Mouse (Mus musculus) thymus, adult 2 months (tissue): ENCODE measurements around the gene Tom1l2. TPM values are rescaled to one million over a fixed set of nuclear protein-coding genes. Genes with fewer than 3 reads are reported as not detected.
A peak's percentile ranks its signal among the peaks of the same experiment; 100 is the strongest.

ENCODE experiments used
- DNase-seq: peaks from one replicate; pipeline ENCODE4 v3.0.0; 2021
- H3K27ac ChIP-seq: fragments of 200-500 bp; 2 replicates; pipeline ENCODE4 v1.5.1; 2012; ENCODE audit warnings: low read length, control low read depth; ENCODE audit not compliant: control insufficient read depth, insufficient read depth
- H3K27me3 ChIP-seq: fragments of 200-500 bp; 2 replicates; pipeline ENCODE4 v1.6.1; 2012; ENCODE audit warnings: mild to moderate bottlenecking, low read length, moderate library complexity, mixed read lengths; ENCODE audit not compliant: control insufficient read depth, insufficient read depth
- H3K36me3 ChIP-seq: fragments of 200-500 bp; 2 replicates; pipeline ENCODE4 v1.6.1; 2012; ENCODE audit warnings: mild to moderate bottlenecking, low read length, moderate library complexity; ENCODE audit not compliant: control insufficient read depth, insufficient read depth
- H3K4me1 ChIP-seq: fragments of 200-500 bp; replicated peaks from 2 replicates; pipeline ENCODE4 v1.6.1; 2012; ENCODE audit warnings: low read length; ENCODE audit not compliant: control insufficient read depth, insufficient read depth
- H3K4me3 ChIP-seq: fragments of 200-500 bp; 2 replicates; pipeline ENCODE4 v1.5.1; 2012; ENCODE audit warnings: mild to moderate bottlenecking, low read length, control low read depth, moderate library complexity; ENCODE audit not compliant: control insufficient read depth, insufficient read depth
- CTCF ChIP-seq: fragments of 200-500 bp; IDR thresholded peaks from 2 replicates; pipeline ENCODE4 v1.5.1; 2012; ENCODE audit warnings: mild to moderate bottlenecking, control low read depth, low read length, moderate library complexity, borderline replicate concordance; ENCODE audit not compliant: control insufficient read depth, poor library complexity, insufficient read depth; ENCODE audit errors: extremely low read depth
- POLR2A ChIP-seq: fragments of 200-500 bp; IDR thresholded peaks from 2 replicates; pipeline ENCODE4 v1.6.1; 2012; ENCODE audit warnings: mild to moderate bottlenecking, low read length, control low read depth, moderate library complexity; ENCODE audit not compliant: control insufficient read depth, poor library complexity, insufficient read depth; ENCODE audit errors: extremely low read depth
- WGBS: fragments of 180-500 bp; shearing (Covaris S2); methylation state at CpG from one replicate; pipeline ENCODE4 v1.1.7; 2018; 5-methylcytosine and 5-hydroxymethylcytosine counted together
- polyA plus RNA-seq: library from polyadenylated mRNA; depleted of rRNA; stranded (reverse); fragments of >200 nt; gene quantifications from 2 replicates; pipeline ENCODE4 v1.2.3, GENCODE M21; 2012

Gene Tom1l2
- polyA plus RNA-seq, 1 experiment = 99.5 TPM

- WGBS = 65% methylated on average over 16 of the region's 16 CpGs
- Histone ChIP-seq H3K27ac (0 out of 2 replicates have a peak overlapping the region, but pooled peaks have one; percentile 40), H3K27me3 (no peaks in the 10 kb centered on the region), H3K4me1 (no peaks in the 10 kb centered on the region), H3K4me3 (no peak overlapping the region), H3K36me3 (no peaks in the 10 kb centered on the region)
- DNase-seq = no peak
- no peak for TF ChIP-seq CTCF
- TF ChIP-seq POLR2A = no peak
Measured at GRCm38 (mm10) chr11:60366239-60367019, 13.7 kb upstream of the Tom1l2 start.

- DNase-seq = no peak
- Histone ChIP-seq H3K4me1 (no peaks in the 10 kb centered on the region), H3K27me3 (no peaks in the 10 kb centered on the region), H3K36me3 (no peaks in the 10 kb centered on the region), H3K4me3 (no peak overlapping the region), H3K27ac (no peak overlapping the region)
- no peak for TF ChIP-seq CTCF
- TF ChIP-seq POLR2A = no peak
- WGBS = 79% methylated on average over 5 of the region's 5 CpGs
Measured at GRCm38 (mm10) chr11:60360631-60361201, 8.0 kb upstream of the Tom1l2 start.

GRCm38 (mm10) chr11:60359936-60360335 is 7.2 kb upstream of the Tom1l2 start:
- TF ChIP-seq POLR2A = no peak
- no peak for TF ChIP-seq CTCF
- Histone ChIP-seq H3K27ac (no peak overlapping the region), H3K4me1 (no peaks in the 10 kb centered on the region), H3K27me3 (no peaks in the 10 kb centered on the region), H3K36me3 (no peaks in the 10 kb centered on the region), H3K4me3 (no peak overlapping the region)
- 100% methylated on average over 1 of the region's 1 CpGs for WGBS
- DNase-seq = no peak

GRCm38 (mm10) chr11:60359138-60359537 is 6.4 kb upstream of the Tom1l2 start:
- no peak overlapping the region for H3K27ac ChIP-seq

GRCm38 (mm10) chr11:60358548-60358947 is 5.8 kb upstream of the Tom1l2 start:
- Histone ChIP-seq H3K36me3 (no peaks in the 10 kb centered on the region), H3K27ac (no peak overlapping the region), H3K4me1 (no peaks in the 10 kb centered on the region), H3K4me3 (no peak overlapping the region), H3K27me3 (no peaks in the 10 kb centered on the region)
- TF ChIP-seq CTCF = no peak
- TF ChIP-seq POLR2A = no peak
- DNase-seq = no peak
- 78% methylated on average over 7 of the region's 7 CpGs for WGBS

More at GRCm38 (mm10) chr11:60359138-60359537, 6.4 kb upstream of the Tom1l2 start:
- no peaks in the 10 kb centered on the region for H3K27me3 ChIP-seq
- no peak overlapping the region for H3K4me3 ChIP-seq
- DNase-seq = no peak
- no peak for TF ChIP-seq POLR2A
- no peak for TF ChIP-seq CTCF
- H3K4me1 ChIP-seq = no peaks in the 10 kb centered on the region
- H3K36me3 ChIP-seq = no peaks in the 10 kb centered on the region
- WGBS = 69% methylated on average over 5 of the region's 5 CpGs

- WGBS = 78% methylated on average over 1 of the region's 1 CpGs
- DNase-seq = no peak
- Histone ChIP-seq H3K27me3 (no peaks in the 10 kb centered on the region), H3K4me1 (peaks cover 4% of the 10 kb centered on the region), H3K27ac (no peak overlapping the region), H3K36me3 (no peaks in the 10 kb centered on the region), H3K4me3 (no peak overlapping the region)
- TF ChIP-seq POLR2A = no peak
- no peak for TF ChIP-seq CTCF
Measured at GRCm38 (mm10) chr11:60357116-60357515, 4.4 kb upstream of the Tom1l2 start.

GRCm38 (mm10) chr11:60355952-60356351 is 3.2 kb upstream of the Tom1l2 start:
- TF ChIP-seq CTCF (no peak), POLR2A (no peak)
- 93% methylated on average over 2 of the region's 2 CpGs for WGBS
- DNase-seq = no peak
- no peaks in the 10 kb centered on the region for H3K36me3 ChIP-seq
- no peak overlapping the region for H3K4me3 ChIP-seq
- H3K4me1 ChIP-seq = peaks cover 7% of the 10 kb centered on the region
- H3K27me3 ChIP-seq = no peaks in the 10 kb centered on the region
- no peak overlapping the region for H3K27ac ChIP-seq
